Mouse (Mus musculus) erythroblast, adult 5-6 weeks (primary cell): ENCODE results near the gene Gm49378. TPM values are rescaled to one million over a fixed set of nuclear protein-coding genes. Genes with fewer than 3 reads are reported as not detected.

Experiments
- ATAC-seq: replicated peaks from 2 replicates; pipeline ENCODE4 v1.8.0; 2016; ENCODE audit warnings: moderate number of reproducible peaks, mild to moderate bottlenecking, moderate TSS enrichment, inconsistent platforms; ENCODE audit not compliant: poor library complexity, low FRiP score, severe bottlenecking
- total RNA-seq, 2 experiments: library from RNA; stranded (forward) in 1 of 2; stranded (reverse) in 1 of 2; fragments of 150-400 nt in 1 of 2; fragments of 200-764, 138-1000 nt in 1 of 2; gene quantifications; 2 replicates each; pipeline versions ENCODE4 v1.2.3 to v1.2.4; 2015 to 2017; ENCODE audit warnings: low replicate concordance in 2 of 2

Gene Gm49378
- total RNA-seq, 2 experiments from 2014 or later = 0.96 to 5.4 TPM

- ATAC-seq = peak; percentile 87
These were observed 2.1 kb downstream of the Gm49378 start, which contains the start of gene Ipo4 for GRCm38 (mm10) chr14:55635523-55636007. TSS of gene Ipo4 (minus strand) at chr14:55635957.

- no peak for ATAC-seq
These were observed 2.7 kb downstream of the Gm49378 start for GRCm38 (mm10) chr14:55634874-55635522.

GRCm38 (mm10) chr14:55629312-55629711, 8.4 kb downstream of the Gm49378 start:
- peak; percentile 65 for ATAC-seq

GRCm38 (mm10) chr14:55628077-55628827, 9.4 kb downstream of the Gm49378 start:
- ATAC-seq = peak; percentile 54

GRCm38 (mm10) chr14:55618486-55619195, 19.1 kb downstream of the Gm49378 start:
- ATAC-seq = peak; percentile 45

GRCm38 (mm10) chr14:55617822-55618221, 19.9 kb downstream of the Gm49378 start, which contains the start of gene Rec8:
TSS of gene Rec8 (plus strand) at chr14:55618037.
- peak; percentile 77 for ATAC-seq

GRCm38 (mm10) chr14:55616844-55617243, 20.9 kb downstream of the Gm49378 start:
- no peak for ATAC-seq

- ATAC-seq = no peak
These were observed 21.8 kb downstream of the Gm49378 start for GRCm38 (mm10) chr14:55615876-55616275.

GRCm38 (mm10) chr14:55614565-55615178, 23.0 kb downstream of the Gm49378 start:
- peak; percentile 26; the same call in 1 of the 2 replicates for ATAC-seq

GRCm38 (mm10) chr14:55613346-55613745, 24.3 kb downstream of the Gm49378 start:
- ATAC-seq = no peak

- ATAC-seq = no peak
These were observed 29.4 kb downstream of the Gm49378 start for GRCm38 (mm10) chr14:55608339-55608738.

GRCm38 (mm10) chr14:55605743-55606459, 31.8 kb downstream of the Gm49378 start:
- ATAC-seq = 0 out of 2 replicates have a peak, but pooled peaks have one; percentile 17

- ATAC-seq = no peak
These were observed 32.9 kb downstream of the Gm49378 start for GRCm38 (mm10) chr14:55604823-55605222.

- peak; percentile 88 for ATAC-seq
These were observed 33.8 kb downstream of the Gm49378 start for GRCm38 (mm10) chr14:55603633-55604576.

GRCm38 (mm10) chr14:55603271-55603632, 34.4 kb downstream of the Gm49378 start, which contains the start of gene Irf9:
TSS of gene Irf9 (plus strand) at chr14:55603571.
- no peak for ATAC-seq

GRCm38 (mm10) chr14:55598521-55599390, 38.9 kb downstream of the Gm49378 start:
- ATAC-seq = no peak

GRCm38 (mm10) chr14:55596036-55596690, 41.5 kb downstream of the Gm49378 start:
- ATAC-seq = no peak
